Mouse (Mus musculus) B cell, adult (primary cell): ENCODE measurements around the gene Olfr132. TPM values are rescaled to one million over a fixed set of nuclear protein-coding genes. Genes with fewer than 3 reads are reported as not detected.

ENCODE experiments used
- total RNA-seq: library from RNA; stranded (reverse); gene quantifications from 4 replicates; pipeline ENCODE4 v1.2.4, GENCODE M21; 2023; ENCODE audit not compliant: inconsistent age

Gene Olfr132
- total RNA-seq: not detected in 4 replicates

GRCm38 (mm10) chr17:38134426-38134825 lies at the start of gene Olfr132:
Gene Olfr132 (minus strand): TSS chr17:38134526.

DNA sequence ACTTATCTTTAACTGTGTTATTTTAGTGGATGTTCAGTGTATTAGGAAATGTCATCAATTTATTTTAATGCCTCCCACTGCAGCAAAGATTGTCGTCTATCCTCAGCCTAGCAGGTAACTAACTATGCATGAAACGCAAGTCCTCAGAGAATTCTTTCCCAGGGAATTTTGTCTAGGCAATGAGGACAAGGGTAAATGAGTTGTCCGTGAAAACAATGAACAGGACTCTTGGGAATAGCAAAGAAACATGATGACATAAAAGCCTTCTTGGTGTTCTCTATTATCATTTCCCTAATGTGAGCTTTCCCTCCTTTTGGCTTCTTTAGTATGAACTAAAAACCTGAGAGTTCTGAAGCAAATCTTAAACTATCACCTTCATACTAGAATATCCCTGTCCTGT lies 36.8 kb upstream of the Olfr132 start, which contains the start of gene Olfr134:
Gene Olfr134 (plus strand): TSS at position 301 of the 400 bp plus-strand sequence.

GRCm38 (mm10) chr17:38144981-38145380 lies 10.7 kb upstream of the Olfr132 start, which contains the start of gene Olfr133:
Gene Olfr133 (plus strand): TSS chr17:38145281.

GRCm38 (mm10) chr17:38088593-38088992 lies 45.7 kb downstream of the Olfr132 start, which contains the start of gene Olfr131:
Gene Olfr131 (minus strand): TSS chr17:38088693.

Other genes starting within 250 kb of the Olfr132 start
- not detected in 4 replicates for gene Olfr127, start 234.1 kb downstream of the Olfr132 start, total RNA-seq
- not detected in 4 replicates for gene Olfr128, start 214.0 kb downstream of the Olfr132 start, total RNA-seq
- gene Olfr761, start 181.4 kb downstream of the Olfr132 start, total RNA-seq: not detected in 4 replicates
- not detected in 4 replicates for gene Olfr129, start 74.4 kb downstream of the Olfr132 start, total RNA-seq
- not detected in 4 replicates for gene Olfr130, start 70.6 kb downstream of the Olfr132 start, total RNA-seq
- not detected in 4 replicates for gene Olfr131, start 45.8 kb downstream of the Olfr132 start, total RNA-seq
- gene Olfr133, start 10.8 kb upstream of the Olfr132 start, total RNA-seq: not detected in 4 replicates
- gene Olfr134, start 36.9 kb upstream of the Olfr132 start, total RNA-seq: not detected in 4 replicates
- gene Olfr135, start 69.8 kb upstream of the Olfr132 start, total RNA-seq: not detected in 4 replicates
- not detected in 4 replicates for gene Olfr138, start 126.5 kb upstream of the Olfr132 start, total RNA-seq
- gene Olfr137, start 173.0 kb upstream of the Olfr132 start, total RNA-seq: not detected in 4 replicates
- gene Olfr136, start 195.3 kb upstream of the Olfr132 start, total RNA-seq: not detected in 4 replicates